Mouse (Mus musculus): Measurements from ENCODE around the gene Slc12a7. TPM values are rescaled to one million over a fixed set of nuclear protein-coding genes. Genes with fewer than 3 reads are reported as not detected.

Gene Slc12a7
- polyA plus RNA-seq, 1 experiment from 2014 or later: 14.7 TPM

- H3K4me1 ChIP-seq (replicated peaks; ENCODE audit: insufficient read depth, low read length): peaks cover 14% of the 10 kb centered on the region
- 36% methylated on average over 4 of the region's 4 CpGs for WGBS
- TF ChIP-seq CTCF (IDR thresholded peaks at IDR 0.05; ENCODE audit: low read depth): no peak
- no peak overlapping the region for H3K4me2 ChIP-seq (ENCODE audit: low read length)
- H3K9me3 ChIP-seq (replicated peaks; ENCODE audit: low read length): no peaks in the 10 kb centered on the region
- no peak for ATAC-seq (replicated peaks; ENCODE audit: low FRiP score, low read depth)
- H3K27ac ChIP-seq: no peak overlapping the region
- DNase-seq (ENCODE audit: low spot score): no peak
- no peaks in the 10 kb centered on the region for H3K36me3 ChIP-seq (ENCODE audit: insufficient read depth, low read length)
- H3K9ac ChIP-seq (ENCODE audit: low read depth, low read length): no peak overlapping the region
- no peak overlapping the region for H3K4me3 ChIP-seq (replicated peaks; ENCODE audit: low read depth, low read length)
- H3K27me3 ChIP-seq (ENCODE audit: insufficient read depth, low read length): no peaks in the 10 kb centered on the region
Observed at GRCm38 (mm10) chr13:73775786-73776185, 42.9 kb downstream of the Slc12a7 start.

DNA sequence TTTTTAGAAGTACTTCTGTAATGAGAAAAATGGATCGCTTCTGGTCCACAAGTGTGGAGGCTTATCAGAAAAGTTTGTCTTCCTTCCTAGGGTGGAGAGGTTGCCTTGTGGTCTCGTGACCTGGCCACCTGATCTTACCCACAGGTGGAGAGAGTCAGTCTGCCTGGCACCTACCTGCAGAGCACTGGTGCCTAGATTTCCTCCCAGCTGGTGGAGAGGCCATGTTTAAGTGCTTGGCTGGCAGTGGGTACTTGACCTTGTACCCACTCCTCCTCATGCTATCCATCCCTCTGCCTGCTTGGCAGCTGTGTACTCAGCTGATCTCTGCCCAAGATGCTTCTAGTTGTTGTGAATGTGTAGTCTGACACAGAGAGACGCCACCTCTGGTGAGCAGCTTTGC is 44.7 kb downstream of the Slc12a7 start:
- H3K9ac ChIP-seq (ENCODE audit: low read depth, low read length): no peak overlapping the region
- no peaks in the 10 kb centered on the region for H3K27me3 ChIP-seq (ENCODE audit: insufficient read depth, low read length)
- no peak overlapping the region for H3K4me3 ChIP-seq (replicated peaks; ENCODE audit: low read depth, low read length)
- H3K4me1 ChIP-seq (replicated peaks; ENCODE audit: insufficient read depth, low read length): peaks cover 8% of the 10 kb centered on the region; the same call in 1 of the 2 replicates
- H3K36me3 ChIP-seq (ENCODE audit: insufficient read depth, low read length): no peaks in the 10 kb centered on the region
- no peak overlapping the region for H3K4me2 ChIP-seq (ENCODE audit: low read length)
- H3K27ac ChIP-seq: no peak overlapping the region
- ATAC-seq (replicated peaks; ENCODE audit: low FRiP score, low read depth): no peak
- H3K9me3 ChIP-seq (replicated peaks; ENCODE audit: low read length): no peaks in the 10 kb centered on the region
- 74% methylated on average over 3 of the region's 3 CpGs for WGBS
- no peak for DNase-seq (ENCODE audit: low spot score)
- no peak for TF ChIP-seq CTCF (IDR thresholded peaks at IDR 0.05; ENCODE audit: low read depth)

- WGBS: 38% methylated on average over 5 of the region's 5 CpGs
- no peak overlapping the region for H3K4me2 ChIP-seq (ENCODE audit: low read length)
- no peak overlapping the region for H3K9ac ChIP-seq (ENCODE audit: low read depth, low read length)
- no peaks in the 10 kb centered on the region for H3K27me3 ChIP-seq (ENCODE audit: insufficient read depth, low read length)
- no peak overlapping the region for H3K4me3 ChIP-seq (replicated peaks; ENCODE audit: low read depth, low read length)
- H3K9me3 ChIP-seq (replicated peaks; ENCODE audit: low read length): no peaks in the 10 kb centered on the region
- H3K27ac ChIP-seq: no peak overlapping the region
- TF ChIP-seq CTCF (IDR thresholded peaks at IDR 0.05; ENCODE audit: low read depth): no peak
- no peaks in the 10 kb centered on the region for H3K4me1 ChIP-seq (replicated peaks; ENCODE audit: insufficient read depth, low read length)
- ATAC-seq (replicated peaks; ENCODE audit: low FRiP score, low read depth): no peak
- peaks cover 8% of the 10 kb centered on the region; the same call in 1 of the 2 replicates for H3K36me3 ChIP-seq (ENCODE audit: insufficient read depth, low read length)
- no peak for DNase-seq (ENCODE audit: low spot score)
Observed at GRCm38 (mm10) chr13:73782486-73782885, 49.6 kb downstream of the Slc12a7 start.

- Histone ChIP-seq H3K27ac (no peak overlapping the region), H3K36me3 (ENCODE audit: insufficient read depth, low read length) (peaks cover 37% of the 10 kb centered on the region)
Observed at GRCm38 (mm10) chr13:73792176-73792575, 59.3 kb downstream of the Slc12a7 start.

DNA sequence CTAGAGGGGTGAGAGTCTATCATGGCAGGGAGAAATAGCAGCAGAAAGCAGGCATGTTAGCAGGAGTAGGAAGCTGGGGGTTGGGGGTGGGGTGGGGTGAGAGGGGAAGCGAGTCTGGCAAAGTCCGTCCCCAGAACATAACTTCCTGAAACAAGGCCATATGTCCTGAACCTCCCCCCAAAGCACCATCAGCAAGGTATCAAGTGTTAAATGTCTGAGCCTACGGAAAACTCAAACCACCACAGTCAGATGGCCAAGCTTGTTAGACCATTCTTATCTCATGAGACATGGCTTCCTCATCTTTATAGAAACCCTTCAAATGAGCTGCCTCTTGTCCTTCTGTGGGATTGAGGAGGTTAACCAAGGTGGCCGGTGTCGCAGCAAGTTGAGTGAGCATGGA is 60.3 kb downstream of the Slc12a7 start:
- 80% methylated on average over 5 of the region's 5 CpGs for WGBS
- Histone ChIP-seq H3K36me3 (ENCODE audit: insufficient read depth, low read length) (peaks cover 37% of the 10 kb centered on the region), H3K4me1 (replicated peaks; ENCODE audit: insufficient read depth, low read length) (no peaks in the 10 kb centered on the region), H3K27ac (no peak overlapping the region), H3K27me3 (ENCODE audit: insufficient read depth, low read length) (no peaks in the 10 kb centered on the region), H3K4me2 (ENCODE audit: low read length) (no peak overlapping the region), H3K9me3 (replicated peaks; ENCODE audit: low read length) (no peaks in the 10 kb centered on the region), H3K4me3 (replicated peaks; ENCODE audit: low read depth, low read length) (no peak overlapping the region), H3K9ac (ENCODE audit: low read depth, low read length) (no peak overlapping the region)
- no peak for ATAC-seq (replicated peaks; ENCODE audit: low FRiP score, low read depth)
- TF ChIP-seq CTCF (IDR thresholded peaks at IDR 0.05; ENCODE audit: low read depth): no peak
- no peak for DNase-seq (ENCODE audit: low spot score)

More at GRCm38 (mm10) chr13:73792176-73792575, 59.3 kb downstream of the Slc12a7 start:
- DNase-seq (ENCODE audit: low spot score) (no peak), ATAC-seq (replicated peaks; ENCODE audit: low FRiP score, low read depth) (no peak)
- no peak for TF ChIP-seq CTCF (IDR thresholded peaks at IDR 0.05; ENCODE audit: low read depth)
- WGBS: 97% methylated on average over 4 of the region's 4 CpGs
- H3K4me3 ChIP-seq (replicated peaks; ENCODE audit: low read depth, low read length): no peak overlapping the region
- H3K9ac ChIP-seq (ENCODE audit: low read depth, low read length): no peak overlapping the region
- no peaks in the 10 kb centered on the region for H3K4me1 ChIP-seq (replicated peaks; ENCODE audit: insufficient read depth, low read length)
- H3K4me2 ChIP-seq (ENCODE audit: low read length): no peak overlapping the region
- no peaks in the 10 kb centered on the region for H3K27me3 ChIP-seq (ENCODE audit: insufficient read depth, low read length)
- H3K9me3 ChIP-seq (replicated peaks; ENCODE audit: low read length): no peaks in the 10 kb centered on the region

DNA sequence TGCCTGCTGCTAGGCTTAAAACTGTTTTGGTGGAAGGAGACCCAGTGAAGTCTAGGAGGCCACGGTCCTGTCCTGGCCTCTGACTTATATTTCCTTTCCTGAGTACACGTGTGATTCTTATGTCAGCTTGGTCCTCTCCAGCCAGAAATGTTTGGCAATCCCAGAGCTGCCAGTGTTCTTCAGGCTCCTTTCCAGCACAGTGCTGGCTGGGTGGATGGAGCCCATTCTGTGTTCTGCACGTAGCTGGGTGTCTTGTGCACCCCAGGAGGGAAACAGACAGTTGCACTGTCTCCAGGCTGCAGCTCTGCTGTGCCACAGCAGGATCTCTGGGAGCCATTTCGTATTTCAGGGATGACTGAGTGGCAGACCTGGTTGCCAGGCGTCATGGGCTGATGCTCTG is 66.2 kb downstream of the Slc12a7 start:
- DNase-seq (ENCODE audit: low spot score): no peak
- no peak overlapping the region for H3K27ac ChIP-seq
- H3K4me1 ChIP-seq (replicated peaks; ENCODE audit: insufficient read depth, low read length): no peaks in the 10 kb centered on the region
- peaks cover 51% of the 10 kb centered on the region for H3K36me3 ChIP-seq (ENCODE audit: insufficient read depth, low read length)
- H3K4me3 ChIP-seq (replicated peaks; ENCODE audit: low read depth, low read length): no peak overlapping the region
- no peak for ATAC-seq (replicated peaks; ENCODE audit: low FRiP score, low read depth)
- no peaks in the 10 kb centered on the region for H3K9me3 ChIP-seq (replicated peaks; ENCODE audit: low read length)
- H3K9ac ChIP-seq (ENCODE audit: low read depth, low read length): no peak overlapping the region
- WGBS: 86% methylated on average over 5 of the region's 5 CpGs
- no peak for TF ChIP-seq CTCF (IDR thresholded peaks at IDR 0.05; ENCODE audit: low read depth)
- no peak overlapping the region for H3K4me2 ChIP-seq (ENCODE audit: low read length)
- no peaks in the 10 kb centered on the region for H3K27me3 ChIP-seq (ENCODE audit: insufficient read depth, low read length)
